Mouse (Mus musculus) CD4-positive naive resting alpha-beta T cell, adult 76 days (primary cell): ENCODE measurements around the gene Krtap29-1. TPM values are rescaled to one million over a fixed set of nuclear protein-coding genes. Genes with fewer than 3 reads are reported as not detected.

ENCODE experiments used
- total RNA-seq: library from RNA; stranded (reverse); gene quantifications from one replicate; pipeline ENCODE4 v1.2.4, GENCODE M21; 2023

Krtap29-1 gene
- not detected for total RNA-seq

GRCm38 (mm10) chr11:99978953-99979352 is at the start of gene Krtap29-1:
Gene Krtap29-1, minus strand, starts transcription at chr11:99979053.

GRCm38 (mm10) chr11:100016112-100016511 is 37.3 kb upstream of the Krtap29-1 start, which contains the start of gene Krt33a:
Gene Krt33a, minus strand, starts transcription at chr11:100016212.

GRCm38 (mm10) chr11:99993620-99994383 is 14.9 kb upstream of the Krtap29-1 start, which contains the start of gene Krtap17-1:
Gene Krtap17-1, minus strand, starts transcription at chr11:99993994.

DNA sequence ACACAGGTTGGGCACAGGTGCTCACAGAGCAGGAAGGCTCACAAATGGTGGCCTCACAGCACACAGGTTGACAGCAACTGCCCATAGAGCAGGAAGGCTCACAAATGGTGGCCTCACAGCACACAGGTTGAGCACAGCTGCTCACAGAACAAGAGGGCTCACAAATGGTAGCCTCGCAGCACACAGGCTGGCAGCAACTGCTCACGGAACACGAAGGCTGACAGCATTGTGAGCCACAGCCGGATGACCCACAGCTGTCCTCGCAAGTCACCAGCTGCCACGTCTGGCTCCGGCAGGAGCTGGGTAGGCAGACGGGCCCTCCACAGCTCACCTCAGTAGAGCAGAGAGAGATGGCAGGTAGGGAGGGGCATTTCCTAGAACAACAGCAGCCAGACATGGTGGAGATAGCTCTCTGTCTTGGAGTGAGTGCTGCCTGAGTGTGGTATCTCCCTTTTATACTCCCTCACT is 7.4 kb upstream of the Krtap29-1 start, which contains the start of gene Krtap16-1:
Gene Krtap16-1, minus strand, starts transcription at position 418 of the 468 bp plus-strand sequence.

DNA sequence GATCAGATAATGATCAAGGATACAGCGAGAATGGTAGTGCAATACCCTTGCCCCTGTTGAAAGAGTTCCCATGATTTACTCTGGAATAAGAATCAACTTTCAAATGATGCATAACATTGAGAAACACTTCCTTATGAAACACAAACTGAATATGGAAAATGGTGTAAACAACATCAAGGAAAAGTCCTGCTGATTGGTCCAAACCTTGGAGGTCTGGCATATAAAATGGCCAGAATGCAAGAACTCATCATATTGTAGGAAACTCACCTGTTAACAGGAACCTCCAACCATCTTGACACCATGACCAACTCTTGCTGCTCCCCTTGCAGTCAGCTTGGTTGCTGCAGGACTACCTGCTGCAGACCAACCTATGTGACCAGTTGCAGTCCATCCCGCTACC is 30.7 kb downstream of the Krtap29-1 start, which contains the start of gene Krtap9-5:
Gene Krtap9-5, plus strand, starts transcription at position 301 of the 400 bp plus-strand sequence.

DNA sequence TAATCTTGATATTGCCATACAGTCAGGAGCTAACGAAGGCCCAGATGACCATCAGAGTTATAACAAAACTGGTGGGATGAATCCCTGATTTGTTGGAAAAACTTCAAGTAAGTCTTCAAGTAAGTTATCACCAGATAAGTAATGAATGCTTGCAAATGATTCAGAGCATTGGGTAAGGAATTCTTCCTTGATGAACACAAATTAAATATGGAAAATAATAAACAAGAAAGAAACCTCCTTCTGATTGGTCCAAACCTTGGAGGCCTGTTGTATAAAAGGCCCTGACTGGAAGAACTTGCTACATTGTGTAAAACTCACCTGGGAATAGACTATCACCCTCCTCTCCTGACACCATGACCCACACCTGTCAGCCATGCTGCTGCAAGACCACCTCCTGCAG is 42.9 kb downstream of the Krtap29-1 start, which contains the start of gene Krtap31-2:
Gene Krtap31-2, plus strand, starts transcription at position 301 of the 400 bp plus-strand sequence.

Other genes starting within 250 kb of the Krtap29-1 start
- gene Gm14180, start 244.8 kb downstream of the Krtap29-1 start, total RNA-seq, result not detected
- gene Gm11595, start 206.1 kb downstream of the Krtap29-1 start, total RNA-seq, result not detected
- not detected for gene Krtap4-8, start 198.3 kb downstream of the Krtap29-1 start, total RNA-seq
- not detected for gene Krtap4-9, start 193.9 kb downstream of the Krtap29-1 start, total RNA-seq
- not detected for gene Gm11596, start 185.6 kb downstream of the Krtap29-1 start, total RNA-seq
- gene Gm11569, start 180.1 kb downstream of the Krtap29-1 start, total RNA-seq, result not detected
- not detected for gene Gm11554, start 174.6 kb downstream of the Krtap29-1 start, total RNA-seq
- not detected for gene Krtap4-13, start 169.2 kb downstream of the Krtap29-1 start, total RNA-seq
- not detected for gene Gm11564, start 163.4 kb downstream of the Krtap29-1 start, total RNA-seq
- gene 2300003K06Rik, start 141.0 kb downstream of the Krtap29-1 start, total RNA-seq, result not detected
- not detected for gene Krtap4-16, start 127.4 kb downstream of the Krtap29-1 start, total RNA-seq
- gene Gm11568, start 121.1 kb downstream of the Krtap29-1 start, total RNA-seq, result not detected
- not detected for gene Gm11559, start 114.6 kb downstream of the Krtap29-1 start, total RNA-seq
- not detected for gene Krtap9-1, start 105.7 kb downstream of the Krtap29-1 start, total RNA-seq
- not detected for gene Gm11567, start 99.9 kb downstream of the Krtap29-1 start, total RNA-seq
- gene Krtap31-1, start 71.1 kb downstream of the Krtap29-1 start, total RNA-seq, result not detected
- not detected for gene Gm11565, start 64.3 kb downstream of the Krtap29-1 start, total RNA-seq
- gene Krtap31-2, start 42.8 kb downstream of the Krtap29-1 start, total RNA-seq, result not detected
- not detected for gene Krtap9-5, start 30.6 kb downstream of the Krtap29-1 start, total RNA-seq
- not detected for gene Krtap16-1, start 7.5 kb upstream of the Krtap29-1 start, total RNA-seq
- not detected for gene Krtap17-1, start 14.9 kb upstream of the Krtap29-1 start, total RNA-seq
- not detected for gene Krt33a, start 37.2 kb upstream of the Krtap29-1 start, total RNA-seq
- gene Krt33b, start 50.8 kb upstream of the Krtap29-1 start, total RNA-seq, result not detected
- not detected for gene Krt34, start 62.5 kb upstream of the Krtap29-1 start, total RNA-seq
- gene Krt31, start 71.5 kb upstream of the Krtap29-1 start, total RNA-seq, result not detected
- not detected for gene Krt32, start 109.2 kb upstream of the Krtap29-1 start, total RNA-seq
- not detected for gene Krt35, start 117.2 kb upstream of the Krtap29-1 start, total RNA-seq
- gene Krt36, start 126.6 kb upstream of the Krtap29-1 start, total RNA-seq, result not detected
- not detected for gene Krt13, start 142.5 kb upstream of the Krtap29-1 start, total RNA-seq
- gene Krt15, start 156.9 kb upstream of the Krtap29-1 start, total RNA-seq, result not detected
- not detected for gene Krt19, start 169.6 kb upstream of the Krtap29-1 start, total RNA-seq
- not detected for gene Krt9, start 214.2 kb upstream of the Krtap29-1 start, total RNA-seq
- not detected for gene Krt14, start 228.5 kb upstream of the Krtap29-1 start, total RNA-seq